Mouse (Mus musculus): ENCODE measurements around the gene Zcrb1. TPM values are rescaled to one million over a fixed set of nuclear protein-coding genes. Genes with fewer than 3 reads are reported as not detected.
"Not testable (repeated sequence)": the region's sequence is repeated elsewhere in the genome, so short reads cannot be mapped to it uniquely, and the experiment has no call there.

Gene Zcrb1
- total RNA-seq, 2 experiments from 2014 or later, result 80.5 to 96.2 TPM

DNA sequence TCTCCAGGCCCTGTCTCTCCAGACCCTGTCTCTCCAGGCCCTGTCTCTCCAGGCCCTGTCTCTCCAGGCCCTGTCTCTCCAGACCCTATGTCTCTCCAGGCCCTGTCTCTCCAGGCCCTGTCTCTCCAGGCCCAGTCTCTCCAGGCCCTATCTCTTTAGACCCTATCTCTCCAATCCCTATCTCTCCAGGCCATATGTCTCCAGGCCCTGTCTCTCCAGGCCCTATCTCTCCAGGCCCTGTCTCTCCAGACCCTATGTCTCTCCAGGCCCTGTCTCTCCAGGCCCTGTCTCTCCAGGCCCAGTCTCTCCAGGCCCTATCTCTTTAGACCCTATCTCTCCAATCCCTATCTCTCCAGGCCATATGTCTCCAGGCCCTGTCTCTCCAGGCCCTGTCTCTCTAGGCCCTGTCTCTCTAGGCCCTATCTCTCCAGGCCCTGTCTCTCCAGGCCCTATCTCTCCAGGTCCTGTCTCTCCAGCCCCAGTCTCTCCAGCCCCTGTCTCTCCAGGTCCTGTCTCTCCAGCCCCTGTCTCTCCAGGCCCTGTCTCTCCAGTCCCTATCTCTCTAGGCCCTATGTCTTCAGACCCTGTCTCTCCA, 25.5 kb downstream of the Zcrb1 start:
- not testable (repeated sequence) for DNase-seq (ENCODE audit: low spot score in 2 of 2)

DNA sequence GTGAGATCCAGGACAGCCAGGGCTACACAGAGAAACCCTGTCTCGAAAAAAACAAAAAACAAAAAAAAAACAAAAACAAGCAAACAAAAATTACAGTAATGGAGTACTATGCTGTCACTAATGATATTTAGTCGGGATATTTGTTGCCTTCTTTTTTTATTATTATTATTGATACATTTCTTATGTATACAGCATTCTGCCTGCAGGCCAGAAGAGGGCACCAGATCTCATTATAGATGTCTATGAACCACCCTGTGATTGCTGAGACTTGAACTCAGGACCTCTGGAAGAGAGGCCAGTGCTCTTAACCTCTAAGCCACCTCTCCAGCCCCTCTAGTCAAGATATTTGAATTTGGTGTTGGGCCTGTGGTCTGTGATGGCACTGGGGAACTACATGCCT, 26.3 kb downstream of the Zcrb1 start:
- no peak for DNase-seq (ENCODE audit: low spot score in 2 of 2)

DNA sequence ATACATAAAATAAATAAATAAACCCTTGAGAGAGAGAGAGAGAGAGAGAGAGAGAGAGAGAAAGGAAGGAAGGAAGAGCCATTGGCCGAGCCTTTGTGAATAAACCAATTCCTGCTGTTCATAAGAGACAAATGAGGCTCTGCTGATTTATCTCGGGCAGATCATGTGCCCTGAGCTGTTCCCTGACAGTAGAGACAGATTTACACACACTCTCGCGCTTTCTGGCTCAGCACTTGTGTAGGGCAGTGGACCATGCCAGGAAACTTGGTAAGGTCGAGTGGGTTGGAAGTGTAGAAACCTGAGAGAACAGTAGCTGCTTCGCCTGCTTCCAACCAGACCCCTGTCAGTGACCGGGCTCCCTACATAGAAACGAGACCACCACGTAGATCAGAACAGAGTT, 29.6 kb downstream of the Zcrb1 start:
- DNase-seq (ENCODE audit: low spot score in 2 of 2), result no peak

DNA sequence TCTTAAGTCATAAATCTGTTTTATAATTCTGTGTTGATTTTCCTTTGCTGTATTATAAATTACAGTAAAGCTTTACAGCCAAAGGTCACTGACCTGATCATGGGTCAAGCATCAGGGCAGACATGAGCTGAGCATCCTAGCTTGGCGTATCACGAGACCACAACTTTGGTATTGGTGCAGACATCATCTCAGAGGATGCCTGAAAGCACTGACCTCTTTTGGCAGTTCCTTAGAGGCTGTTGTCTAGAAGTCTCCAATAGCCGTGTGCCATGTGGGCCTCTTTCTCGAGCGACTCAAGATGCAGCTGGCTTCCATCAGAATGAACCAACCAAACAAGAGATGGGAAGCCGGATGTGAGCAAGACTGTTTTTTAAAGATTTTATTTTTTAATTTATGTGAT, 32.6 kb downstream of the Zcrb1 start:
- no peak for DNase-seq (ENCODE audit: low spot score in 2 of 2)

DNA sequence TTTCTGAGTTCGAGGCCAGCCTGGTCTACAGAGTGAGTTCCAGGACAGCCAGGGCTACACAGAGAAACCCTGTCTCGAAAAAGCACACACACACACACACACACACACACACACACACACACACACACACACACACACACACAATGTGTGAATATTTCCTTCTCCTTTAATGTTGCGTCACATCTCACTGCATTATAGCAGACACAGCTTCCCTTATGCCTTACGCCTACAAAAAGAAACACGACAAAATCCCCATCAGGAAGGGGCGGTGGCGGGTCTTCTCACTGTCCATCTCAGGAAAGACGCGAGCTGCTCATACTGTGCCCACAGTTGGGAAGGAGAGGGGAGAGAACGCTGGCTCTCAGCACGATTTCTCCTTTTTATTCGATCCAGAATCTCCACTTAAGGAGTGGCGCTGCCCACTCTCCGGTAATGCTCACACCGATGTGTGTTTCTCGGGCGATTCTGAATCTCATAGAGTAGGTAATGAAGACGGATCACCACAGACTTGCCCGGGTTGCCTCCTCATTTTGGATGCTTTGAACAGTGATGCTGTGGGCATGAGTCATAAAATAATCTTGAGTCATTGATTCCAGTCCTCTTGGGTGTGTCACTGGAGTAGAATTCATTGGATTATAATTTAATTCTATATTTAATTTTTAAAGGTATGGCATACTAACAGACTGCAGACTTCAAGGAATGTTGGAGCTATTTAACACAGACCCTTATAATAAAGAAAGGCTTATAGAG, 39.6 kb downstream of the Zcrb1 start:
- no peak for DNase-seq (ENCODE audit: low spot score in 2 of 2)

DNA sequence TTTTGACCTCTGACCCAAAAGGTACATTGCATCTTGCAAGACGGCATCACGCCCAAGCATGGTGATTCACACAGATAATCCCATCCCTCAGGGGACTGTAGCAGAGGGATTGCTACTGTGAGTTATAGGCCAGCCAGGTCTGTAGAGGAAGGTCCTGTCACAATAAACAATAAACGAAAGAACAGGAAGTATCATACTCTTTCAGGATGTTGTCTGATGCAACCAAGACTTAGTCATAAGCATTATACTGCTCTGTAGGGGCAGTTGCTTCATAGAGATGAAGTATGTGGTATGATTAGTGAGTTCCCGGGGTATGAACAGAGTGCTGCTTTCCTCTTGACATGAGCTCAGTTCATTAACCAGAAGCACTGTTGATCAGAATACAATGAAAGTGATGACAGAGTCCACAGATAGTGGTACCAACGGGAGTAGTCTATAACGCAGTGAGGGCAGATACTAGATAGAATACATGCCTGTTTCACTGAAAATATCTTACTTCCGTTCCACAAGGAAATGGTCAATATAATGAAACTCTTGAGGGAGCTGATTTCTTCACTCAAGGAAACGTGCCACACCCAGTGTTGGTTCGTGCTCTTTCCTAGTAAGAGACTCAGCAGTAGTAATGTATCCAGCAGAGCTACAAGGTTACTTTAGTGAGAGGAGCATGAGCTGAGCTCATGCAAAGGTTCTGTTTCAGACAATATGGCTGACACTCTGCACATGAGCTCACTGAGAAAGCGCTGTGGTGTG, 57.3 kb downstream of the Zcrb1 start:
- DNase-seq (ENCODE audit: low spot score in 2 of 2), result no peak

DNA sequence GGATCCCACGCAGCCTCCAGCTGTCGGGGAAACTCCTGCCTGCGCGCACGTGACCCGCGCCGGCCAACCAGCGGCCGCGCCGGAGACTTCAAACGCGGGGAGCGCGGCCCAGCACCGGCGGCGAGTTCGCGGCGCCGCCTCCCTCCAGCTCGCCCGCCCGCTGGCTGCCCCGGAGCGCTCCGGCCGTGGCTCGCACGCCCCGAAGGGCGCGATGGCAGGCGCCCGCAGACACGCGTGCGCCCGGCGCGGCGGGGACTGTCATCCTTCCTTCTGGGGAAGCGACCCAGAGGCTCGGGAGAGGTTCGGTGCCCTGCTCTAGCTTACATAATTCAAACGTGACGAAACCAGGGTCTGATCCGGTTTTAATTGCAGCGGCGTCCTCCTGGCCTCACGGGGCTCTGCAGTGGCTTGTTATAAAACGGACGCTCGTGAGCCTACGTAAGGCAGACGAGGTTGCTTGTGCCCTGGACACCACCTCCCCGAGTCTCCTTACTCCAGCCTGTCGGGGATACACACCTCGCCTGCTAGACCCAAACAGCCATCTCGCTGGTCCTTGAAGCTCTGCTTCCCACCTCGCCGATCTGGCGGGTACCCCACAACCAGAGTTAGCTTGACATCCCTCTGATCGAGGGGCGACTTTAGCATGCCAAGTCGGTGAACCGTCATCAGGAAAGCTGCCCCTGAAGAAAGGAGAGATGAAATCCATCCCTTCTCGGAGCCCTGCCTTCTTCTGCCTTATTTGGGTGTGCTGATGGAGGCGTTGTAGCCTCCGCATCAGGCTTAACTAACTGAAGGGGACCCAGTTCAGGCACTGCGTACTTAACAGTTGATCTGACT, 61.0 kb downstream of the Zcrb1 start, which contains the start of gene Yaf2:
TSS of gene Yaf2 (minus strand) at position 11 of the 837 bp plus-strand sequence.
- peak; percentile 75 to 87 for DNase-seq (ENCODE audit: low spot score in 2 of 2)

DNA sequence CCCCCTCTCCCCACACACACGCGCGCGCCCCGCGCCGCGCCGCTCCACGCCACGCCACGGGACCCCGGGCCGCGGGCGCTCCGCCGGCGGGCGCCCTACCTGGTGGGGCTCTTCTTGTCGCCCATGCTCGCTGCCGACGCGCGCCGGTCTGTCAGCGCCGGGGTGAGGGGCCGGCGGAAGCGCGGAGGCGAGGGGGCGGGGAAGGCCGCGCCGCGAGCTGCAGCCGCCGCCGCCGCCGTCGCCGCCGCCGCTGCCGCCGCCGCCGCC, 61.5 kb downstream of the Zcrb1 start:
- no peak for DNase-seq (ENCODE audit: low spot score in 2 of 2)

Other genes with a start within 250 kb of the Zcrb1 start
- gene Gxylt1, start 123.2 kb downstream of the Zcrb1 start, total RNA-seq (2021), result 10 to 100 TPM; 10.5 to 12.0 TPM
- 10 to 100 TPM; 79.8 to 84.7 TPM for gene Yaf2, start 61.4 kb downstream of the Zcrb1 start, total RNA-seq (2021)
- gene Pphln1, start within 50 bp of the Zcrb1 start, total RNA-seq (2021), result 10 to 100 TPM; 31.6 to 34.3 TPM
- 10 to 100 TPM; 40.9 to 42.8 TPM for gene Prickle1, start 197.6 kb upstream of the Zcrb1 start, total RNA-seq (2021)

Measured in layer of hippocampus, postnatal 10 days (tissue).